Mouse (Mus musculus): ENCODE results near the gene Kank1.

Gene Kank1

DNA sequence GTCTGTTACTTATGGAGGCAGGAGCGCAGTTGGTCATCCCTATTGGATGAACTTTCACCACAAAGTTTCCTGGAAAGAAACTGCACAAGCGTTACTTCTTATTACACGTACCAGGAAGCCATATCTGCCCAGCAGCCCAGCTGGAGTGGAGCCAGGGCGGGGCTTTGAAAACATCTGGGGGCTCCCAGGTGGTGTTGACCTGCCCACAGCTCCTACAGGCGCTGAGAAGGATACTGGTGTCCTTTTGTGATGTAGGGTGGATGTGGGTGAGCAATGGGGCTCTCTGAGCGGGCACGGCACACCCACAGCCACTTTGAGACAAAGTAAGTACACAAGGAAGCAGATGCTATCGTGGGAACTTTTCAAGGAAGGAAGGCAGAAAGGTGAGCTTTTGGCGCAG, 133.7 kb downstream of the Kank1 start:
- DNase-seq (ENCODE audit: low spot score) = no peak

DNA sequence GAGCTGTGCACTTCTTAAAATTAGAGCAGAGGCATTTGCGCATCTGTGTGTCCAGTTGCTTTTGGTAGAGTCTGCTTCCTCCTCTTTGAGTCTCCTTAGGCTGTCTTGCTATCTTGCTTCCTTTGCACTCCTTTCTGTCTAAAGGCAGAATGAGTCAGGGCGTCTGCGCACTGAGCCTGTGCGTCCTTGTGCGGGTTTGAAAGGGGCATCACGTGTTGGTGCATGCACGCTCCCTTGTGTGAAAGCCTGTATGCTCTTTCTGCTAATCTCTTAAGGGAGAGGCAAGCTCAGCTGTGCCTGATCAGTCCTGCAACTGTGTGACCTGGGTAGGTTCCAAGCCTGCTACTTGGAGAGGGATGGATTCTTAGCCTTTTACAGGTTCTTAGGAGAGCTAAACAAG, 136.0 kb downstream of the Kank1 start:
- DNase-seq (ENCODE audit: low spot score) = no peak

- no peak for DNase-seq (ENCODE audit: low spot score)
These were observed 136.8 kb downstream of the Kank1 start for GRCm38 (mm10) chr19:25373594-25373993.

DNA sequence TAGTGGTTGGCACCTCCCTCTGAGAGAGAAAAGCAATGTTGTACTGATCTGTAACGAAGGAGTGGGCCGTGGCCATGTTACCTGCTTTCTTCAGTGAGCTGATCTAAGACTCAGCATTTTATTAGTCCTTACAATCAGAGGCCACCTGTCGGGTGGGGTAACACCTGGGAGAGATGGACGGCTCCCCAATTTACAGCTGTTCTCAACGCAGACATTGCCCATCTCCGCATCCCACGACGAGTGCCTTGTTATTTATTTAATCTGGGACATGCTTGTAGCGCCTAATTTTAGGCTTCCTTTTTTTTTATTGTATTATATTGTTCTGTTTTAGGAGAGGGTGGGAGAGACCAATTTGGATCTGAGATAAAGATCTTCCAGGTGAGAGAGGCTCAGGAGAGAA, 137.4 kb downstream of the Kank1 start:
- no peak for DNase-seq (ENCODE audit: low spot score)

DNA sequence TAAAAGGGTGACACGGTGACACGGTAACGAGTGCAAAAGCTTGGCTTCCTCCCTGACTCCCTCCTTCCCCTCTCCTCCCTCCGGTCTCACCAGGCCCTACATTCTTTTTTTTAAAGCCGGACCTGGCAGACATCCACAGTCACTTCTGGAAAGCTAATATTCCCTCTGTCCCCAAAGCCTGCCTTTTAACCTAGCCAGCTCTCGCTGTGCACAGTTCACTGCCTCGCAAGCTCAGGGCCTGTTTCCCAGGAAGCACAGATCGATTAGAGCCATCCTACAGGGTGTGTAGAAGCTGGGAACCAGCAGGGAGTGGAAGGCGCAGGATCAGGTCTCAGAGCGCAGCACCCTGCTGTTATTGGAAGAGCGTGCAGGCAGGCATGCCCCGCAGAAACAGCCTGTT, 138.2 kb downstream of the Kank1 start:
- DNase-seq (ENCODE audit: low spot score) = no peak

DNA sequence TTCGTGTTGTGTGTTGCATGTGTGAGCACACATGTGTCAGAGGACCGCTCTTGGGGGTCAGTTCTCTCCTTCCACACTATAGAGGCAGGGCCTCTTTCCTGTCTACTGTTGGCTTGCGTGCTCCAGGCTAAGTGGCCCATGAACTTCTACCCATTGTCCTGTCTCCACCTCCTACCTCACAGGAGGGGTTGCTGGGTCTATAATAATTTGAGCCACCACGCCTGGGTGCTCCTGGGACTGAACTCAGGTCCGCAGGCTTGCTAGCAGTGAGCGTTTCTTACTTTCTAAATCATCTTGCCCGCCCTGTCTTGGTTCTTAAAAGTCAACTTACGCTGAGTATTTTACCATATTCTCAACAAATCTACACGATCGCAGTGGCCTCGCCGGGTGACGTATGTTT, 140.1 kb downstream of the Kank1 start:
- no peak for DNase-seq (ENCODE audit: low spot score)

- no peak for DNase-seq (ENCODE audit: low spot score)
These were observed 143.9 kb downstream of the Kank1 start for GRCm38 (mm10) chr19:25380675-25381074.

- DNase-seq (ENCODE audit: low spot score) = no peak
These were observed 145.2 kb downstream of the Kank1 start for GRCm38 (mm10) chr19:25381972-25382371.

GRCm38 (mm10) chr19:25382494-25382893, 145.7 kb downstream of the Kank1 start:
- DNase-seq (ENCODE audit: low spot score) = no peak

- DNase-seq (ENCODE audit: low spot score) = no peak
These were observed 146.8 kb downstream of the Kank1 start for GRCm38 (mm10) chr19:25383386-25384146.

DNA sequence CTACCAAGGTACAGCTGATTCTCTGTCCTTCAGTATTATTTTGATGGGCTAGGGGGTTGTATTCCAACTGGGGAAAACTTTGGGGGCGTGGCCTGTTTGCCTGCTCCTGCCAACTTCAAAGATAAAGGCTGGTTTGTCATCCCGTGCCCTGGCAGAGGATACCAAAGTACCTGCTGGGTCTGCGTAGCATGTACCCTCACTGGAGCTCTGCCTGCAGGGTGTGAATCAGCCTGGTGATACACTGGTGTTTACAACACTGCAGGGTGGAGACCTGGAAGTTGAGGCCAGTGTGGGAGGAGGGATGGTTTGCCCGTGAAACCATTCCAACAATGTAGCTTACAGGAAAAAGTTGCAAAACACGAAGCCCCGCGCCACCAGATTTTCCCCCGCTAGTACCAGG, 149.2 kb downstream of the Kank1 start:
- no peak for DNase-seq (ENCODE audit: low spot score)

DNA sequence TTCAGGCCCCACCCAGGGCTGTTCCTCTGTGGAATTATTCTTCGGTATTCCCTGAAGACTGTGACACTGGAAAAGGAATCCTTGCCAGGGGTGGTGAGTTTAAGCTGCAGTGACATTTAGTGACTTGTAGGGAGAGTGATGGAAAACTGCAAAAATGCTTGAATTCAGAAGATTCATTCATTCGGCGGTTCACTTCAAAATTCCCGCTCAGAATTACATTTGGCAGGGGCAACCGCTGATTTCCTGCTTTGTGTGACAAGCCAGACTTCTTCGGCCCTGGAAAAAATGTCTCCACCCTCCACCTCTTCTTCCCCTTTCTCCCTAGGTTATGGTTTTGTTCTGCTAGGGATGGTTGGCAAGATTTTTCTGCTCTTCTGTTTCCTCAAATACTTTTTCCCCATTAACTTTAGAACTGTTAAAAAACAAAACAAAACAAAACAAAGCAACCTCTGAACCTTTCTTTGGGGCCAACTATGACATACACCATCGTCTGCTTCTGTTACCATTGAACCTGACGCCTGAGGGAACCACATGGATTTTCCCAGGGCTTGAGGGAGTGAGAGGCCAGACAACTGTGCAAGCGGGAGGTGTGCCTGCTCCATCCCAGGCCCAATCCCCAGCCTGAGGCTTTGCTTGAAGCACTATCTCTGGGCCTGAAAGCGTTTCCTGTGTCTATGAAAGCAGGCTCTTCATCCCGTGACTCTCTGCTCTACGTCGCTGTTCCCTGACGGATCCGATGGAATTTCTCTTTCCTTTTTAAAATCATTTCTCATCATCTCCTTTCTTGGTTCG, 150.1 kb downstream of the Kank1 start:
- DNase-seq (ENCODE audit: low spot score) = no peak

DNA sequence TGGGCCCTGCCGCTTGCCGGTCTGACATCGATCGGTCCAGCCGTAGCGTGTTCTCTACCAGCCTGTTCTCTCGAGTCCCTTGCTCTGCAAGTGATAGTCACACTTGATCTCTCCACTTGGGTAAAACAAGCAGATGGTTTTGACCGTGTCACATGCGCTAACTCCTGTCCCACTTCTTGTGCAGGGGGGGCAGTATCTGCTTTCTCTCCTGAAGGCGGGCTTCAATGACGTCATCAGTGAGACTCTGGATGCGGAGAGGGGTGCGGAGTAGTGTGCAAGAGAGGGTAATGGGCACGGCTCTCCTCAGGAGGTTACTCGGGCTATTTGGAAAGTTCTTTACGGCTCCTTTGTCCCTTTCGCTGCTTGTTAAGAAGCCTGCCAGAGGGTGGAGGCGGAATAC, 151.1 kb downstream of the Kank1 start:
- no peak for DNase-seq (ENCODE audit: low spot score)

- DNase-seq (ENCODE audit: low spot score) = no peak
These were observed 155.4 kb downstream of the Kank1 start for GRCm38 (mm10) chr19:25392135-25392534.

DNA sequence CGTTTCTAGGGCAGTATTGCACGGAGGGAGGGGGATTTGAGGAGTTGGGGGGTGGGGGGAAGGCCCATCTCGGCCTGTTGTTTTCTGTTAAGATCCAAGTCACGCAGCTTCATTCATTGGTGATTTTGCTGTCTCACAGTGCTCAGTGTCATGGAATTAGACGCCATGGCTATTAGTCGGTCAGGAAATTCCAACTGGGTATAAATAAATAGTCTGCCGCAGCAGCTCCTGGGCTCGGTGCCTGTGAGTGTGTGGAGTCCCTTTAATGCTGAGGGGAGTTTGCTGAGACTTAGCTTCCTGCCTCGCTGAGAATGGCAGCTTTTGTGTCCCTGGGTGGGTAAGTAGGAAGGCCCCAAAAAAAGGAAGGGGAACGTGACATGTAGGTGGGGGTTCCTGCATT, 158.3 kb downstream of the Kank1 start:
- no peak for DNase-seq (ENCODE audit: low spot score)

DNA sequence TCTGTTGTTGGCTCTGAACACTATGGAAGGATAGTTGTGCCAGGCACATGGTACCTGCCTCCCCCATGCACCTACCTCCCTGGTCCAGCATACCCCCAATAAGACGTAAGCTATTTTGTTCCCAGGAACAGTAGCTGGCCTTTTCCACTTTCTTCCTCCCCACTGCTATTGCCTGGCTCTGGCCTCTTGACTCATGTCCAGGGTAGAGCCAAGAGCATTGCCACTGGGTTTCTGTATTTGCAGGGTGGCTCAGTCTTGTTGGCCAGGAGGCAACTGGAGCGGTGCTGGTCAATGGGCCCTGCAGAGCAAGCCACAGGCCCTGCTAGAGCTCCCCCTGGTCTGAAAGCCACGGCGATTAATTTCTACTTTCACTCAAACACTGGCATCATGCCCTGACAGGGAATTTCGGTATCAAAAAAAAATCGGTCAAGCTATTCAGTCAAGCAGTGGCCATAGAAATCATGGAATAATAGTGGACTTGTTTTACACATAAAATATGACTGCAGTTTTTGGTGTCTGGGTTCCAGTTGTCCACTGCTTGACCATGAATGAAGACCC, 160.0 kb downstream of the Kank1 start:
- no peak for DNase-seq (ENCODE audit: low spot score)

DNA sequence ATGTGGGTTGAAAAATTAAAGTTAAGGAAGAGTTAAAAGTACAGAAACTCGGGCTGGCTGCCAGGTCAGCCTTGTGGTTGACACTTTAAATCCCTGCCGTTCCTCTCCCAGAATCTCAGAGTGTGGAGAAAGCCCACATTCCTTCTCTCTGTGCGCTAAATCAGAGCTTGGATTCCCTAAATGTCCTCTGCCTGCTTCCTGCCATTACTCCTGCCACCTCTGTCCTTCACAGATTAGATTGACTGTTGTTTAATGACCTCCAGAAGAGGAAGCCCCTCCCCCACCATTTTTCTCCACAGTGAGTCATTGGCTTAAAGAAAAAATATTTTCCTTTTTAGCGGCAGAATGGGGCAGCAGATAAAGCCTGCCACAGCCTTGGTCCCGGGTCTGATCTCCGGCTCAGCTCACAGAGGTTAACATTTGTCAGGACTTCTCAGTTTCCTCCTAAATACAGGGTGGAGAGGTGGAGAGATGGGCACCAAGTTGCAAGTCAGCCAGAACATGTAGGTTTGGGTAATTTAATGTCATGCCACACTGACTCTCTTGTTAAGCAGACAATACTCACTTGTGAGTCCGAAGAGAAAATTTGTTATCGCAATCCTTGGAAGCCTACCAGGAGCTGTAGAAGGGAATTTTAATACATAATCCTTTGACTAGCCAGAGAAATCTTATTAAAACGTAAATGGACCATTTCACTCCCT, 162.9 kb downstream of the Kank1 start:
- DNase-seq (ENCODE audit: low spot score) = no peak

GRCm38 (mm10) chr19:25400212-25400913, 163.6 kb downstream of the Kank1 start:
- no peak for DNase-seq (ENCODE audit: low spot score)

- DNase-seq (ENCODE audit: low spot score) = no peak
These were observed 164.7 kb downstream of the Kank1 start for GRCm38 (mm10) chr19:25401521-25401920.

- DNase-seq (ENCODE audit: low spot score) = no peak
These were observed 167.4 kb downstream of the Kank1 start for GRCm38 (mm10) chr19:25404163-25404562.

DNA sequence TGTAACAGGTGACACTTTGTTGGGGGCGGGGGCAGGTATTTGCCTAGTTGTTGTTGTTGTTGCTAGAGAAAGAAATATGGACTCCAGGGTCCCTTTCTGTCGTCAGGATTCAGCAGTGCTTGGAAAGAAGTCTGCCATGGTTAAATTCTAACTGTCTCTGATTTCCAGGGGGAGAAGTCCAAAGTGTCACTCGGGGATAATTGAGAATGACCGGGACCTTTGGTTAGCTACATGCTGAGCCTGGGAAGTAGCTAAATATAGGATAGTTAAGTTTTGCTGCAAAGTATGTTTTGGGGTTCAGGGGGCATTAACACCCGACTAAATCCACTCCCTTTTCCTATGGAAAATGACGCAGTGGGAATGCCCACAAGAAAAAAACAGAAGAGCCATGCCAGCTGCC, 169.2 kb downstream of the Kank1 start:
- no peak for DNase-seq (ENCODE audit: low spot score)
